Mouse (Mus musculus): Measurements from ENCODE around the gene Trpv3. TPM values are rescaled to one million over a fixed set of nuclear protein-coding genes. Genes with fewer than 3 reads are reported as not detected.
A peak's percentile ranks its signal among the peaks of the same experiment; 100 is the strongest.

The Trpv3 gene
- 0.19 and 0.46 TPM in 2 replicates for polyA plus RNA-seq (2012; rRNA removed)

DNA sequence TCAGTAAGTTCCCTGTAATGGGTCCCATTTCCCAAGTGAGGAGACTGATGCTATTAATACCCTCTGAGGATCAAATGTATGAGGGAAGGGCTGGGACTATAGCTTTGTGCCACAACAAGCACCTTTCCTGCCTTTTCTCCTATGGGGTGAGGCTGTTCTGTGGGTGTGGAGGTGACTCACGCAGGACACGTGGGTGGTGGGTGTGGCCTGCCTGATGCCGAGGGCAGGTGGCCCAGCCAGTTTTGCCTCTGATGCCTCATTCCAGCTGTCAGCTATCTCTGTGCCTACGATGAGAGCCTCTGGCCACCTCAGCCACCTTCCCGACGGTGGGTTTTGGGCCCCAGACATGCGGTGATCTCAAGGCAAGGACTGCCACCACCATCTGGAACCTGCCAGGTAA, at the start of gene Trpv3:
Trpv3 (plus strand) TSS at position 122 of the 400 bp plus-strand sequence.
- Histone ChIP-seq H3K27me3 (ENCODE audit: control insufficient read depth, insufficient read depth, low read length) (no peaks in the 10 kb centered on the region), H3K27ac (ENCODE audit: insufficient read depth, low read length) (no peak within 1 kb of the TSS), H3K4me1 (ENCODE audit: control insufficient read depth, insufficient read depth, low read length) (no peaks in the 10 kb centered on the region), H3K4me3 (replicated peaks; ENCODE audit: insufficient read depth, low read depth, low read length) (no peak within 1 kb of the TSS)
- DNase-seq: no peak
- no peak for TF ChIP-seq CTCF (IDR thresholded peaks at IDR 0.05; ENCODE audit: borderline replicate concordance, insufficient read depth, low read depth, low read length)
- TF ChIP-seq POLR2A (IDR thresholded peaks at IDR 0.05; ENCODE audit: borderline replicate concordance, insufficient read depth, low read length): no peak
- 88% methylated on average over 7 of the region's 7 CpGs for WGBS

DNA sequence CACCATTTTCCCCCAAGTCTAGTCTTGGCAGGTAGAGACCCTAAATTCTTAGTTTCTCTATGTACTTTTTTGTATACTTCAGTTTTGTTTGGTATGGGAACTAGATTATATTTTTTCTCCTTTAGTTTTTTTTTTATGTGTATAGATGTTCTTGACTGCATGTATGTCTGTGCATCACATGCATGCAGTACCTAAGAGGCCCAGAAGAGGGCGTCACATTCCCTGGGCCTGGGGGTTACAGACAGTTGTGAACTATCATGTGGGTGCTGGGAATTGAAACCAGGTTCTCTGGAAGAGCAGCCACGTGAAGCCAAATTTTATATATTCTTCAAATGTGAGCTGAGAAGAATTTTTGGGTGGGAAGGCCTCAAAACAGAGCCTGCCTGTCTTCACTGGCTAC, 47.5 kb upstream of the Trpv3 start:
- Histone ChIP-seq H3K27me3 (ENCODE audit: control insufficient read depth, insufficient read depth, low read length) (no peaks in the 10 kb centered on the region), H3K4me3 (replicated peaks; ENCODE audit: insufficient read depth, low read depth, low read length) (no peak overlapping the region), H3K27ac (ENCODE audit: insufficient read depth, low read length) (no peak overlapping the region), H3K4me1 (ENCODE audit: control insufficient read depth, insufficient read depth, low read length) (no peaks in the 10 kb centered on the region)
- DNase-seq: no peak
- no peak for TF ChIP-seq CTCF (IDR thresholded peaks at IDR 0.05; ENCODE audit: borderline replicate concordance, insufficient read depth, low read depth, low read length)
- no peak for TF ChIP-seq POLR2A (IDR thresholded peaks at IDR 0.05; ENCODE audit: borderline replicate concordance, insufficient read depth, low read length)
- WGBS: 74% methylated on average over 2 of the region's 2 CpGs

DNA sequence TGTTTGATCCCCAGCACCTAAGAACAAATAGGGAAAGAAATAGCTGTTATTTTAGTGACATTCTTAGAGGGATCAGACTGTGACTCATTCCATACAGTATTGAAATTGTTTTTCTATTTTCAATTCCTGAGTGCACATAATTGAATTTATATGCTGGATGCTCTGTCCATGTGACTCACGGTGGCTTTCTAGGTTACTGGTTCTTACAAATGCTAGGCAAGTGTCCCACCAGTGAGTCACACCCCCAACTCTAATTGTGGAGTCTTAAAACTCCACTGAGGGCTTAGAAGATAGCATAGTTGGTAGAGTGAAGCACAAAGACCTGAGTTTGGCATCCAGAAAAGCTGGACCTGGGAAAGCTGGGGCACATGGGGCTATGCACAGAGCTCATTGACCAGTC, 46.5 kb upstream of the Trpv3 start:
- H3K27ac ChIP-seq (ENCODE audit: insufficient read depth, low read length): no peak overlapping the region
- no peaks in the 10 kb centered on the region for H3K27me3 ChIP-seq (ENCODE audit: control insufficient read depth, insufficient read depth, low read length)
- no peaks in the 10 kb centered on the region for H3K4me1 ChIP-seq (ENCODE audit: control insufficient read depth, insufficient read depth, low read length)
- TF ChIP-seq POLR2A (IDR thresholded peaks at IDR 0.05; ENCODE audit: borderline replicate concordance, insufficient read depth, low read length): no peak
- TF ChIP-seq CTCF (IDR thresholded peaks at IDR 0.05; ENCODE audit: borderline replicate concordance, insufficient read depth, low read depth, low read length): no peak
- DNase-seq: no peak
- WGBS: 84% methylated on average over 1 of the region's 1 CpGs
- no peak overlapping the region for H3K4me3 ChIP-seq (replicated peaks; ENCODE audit: insufficient read depth, low read depth, low read length)

DNA sequence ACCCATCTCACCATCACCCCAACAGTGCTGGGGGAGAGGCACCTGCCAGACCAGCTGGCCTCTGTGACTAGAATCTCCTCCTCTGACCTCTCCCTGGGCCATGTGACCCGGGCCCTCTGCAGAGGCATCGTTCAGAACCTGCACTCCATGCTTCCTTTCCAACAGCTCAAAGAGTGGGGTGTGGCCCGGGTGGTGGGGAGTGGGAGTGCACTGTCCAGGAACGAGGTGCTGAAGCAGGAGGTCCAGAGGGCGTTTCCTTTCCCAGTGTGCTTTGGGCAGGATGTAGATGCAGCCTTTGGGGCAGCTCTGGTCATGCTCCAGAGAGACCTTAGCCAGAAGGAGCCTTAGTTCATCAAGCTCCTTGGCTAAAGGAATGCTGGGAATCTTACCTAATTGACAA, 44.3 kb upstream of the Trpv3 start:
- TF ChIP-seq CTCF (IDR thresholded peaks at IDR 0.05; ENCODE audit: borderline replicate concordance, insufficient read depth, low read depth, low read length) (no peak), POLR2A (IDR thresholded peaks at IDR 0.05; ENCODE audit: borderline replicate concordance, insufficient read depth, low read length) (no peak)
- Histone ChIP-seq H3K27me3 (ENCODE audit: control insufficient read depth, insufficient read depth, low read length) (no peaks in the 10 kb centered on the region), H3K4me1 (ENCODE audit: control insufficient read depth, insufficient read depth, low read length) (no peaks in the 10 kb centered on the region), H3K4me3 (replicated peaks; ENCODE audit: insufficient read depth, low read depth, low read length) (no peak overlapping the region), H3K27ac (ENCODE audit: insufficient read depth, low read length) (no peak overlapping the region)
- 46% methylated on average over 5 of the region's 5 CpGs for WGBS
- no peak for DNase-seq

DNA sequence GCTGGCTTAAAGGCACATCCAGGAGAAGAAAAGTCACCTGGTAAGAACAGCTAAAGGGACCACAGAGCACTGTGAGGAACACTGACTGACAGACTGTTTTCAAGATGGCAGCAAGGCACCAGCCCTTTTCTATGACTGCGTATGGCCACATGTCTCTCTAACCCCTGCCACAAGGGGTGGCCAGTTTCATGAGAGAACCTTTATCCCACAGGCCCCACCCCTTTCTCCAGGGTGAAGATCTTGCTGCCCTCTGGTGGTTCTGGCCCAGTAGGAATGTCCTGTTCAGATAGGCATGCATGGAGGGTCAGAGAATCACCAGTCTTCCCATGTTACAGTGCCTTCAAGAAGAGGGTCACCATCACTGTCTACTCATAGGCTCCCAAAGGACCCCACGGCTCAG, 43.2 kb upstream of the Trpv3 start:
- TF ChIP-seq CTCF (IDR thresholded peaks at IDR 0.05; ENCODE audit: borderline replicate concordance, insufficient read depth, low read depth, low read length) (peak; percentile 34), POLR2A (IDR thresholded peaks at IDR 0.05; ENCODE audit: borderline replicate concordance, insufficient read depth, low read length) (no peak)
- no peak overlapping the region for H3K27ac ChIP-seq (ENCODE audit: insufficient read depth, low read length)
- no peaks in the 10 kb centered on the region for H3K27me3 ChIP-seq (ENCODE audit: control insufficient read depth, insufficient read depth, low read length)
- H3K4me1 ChIP-seq (ENCODE audit: control insufficient read depth, insufficient read depth, low read length): no peaks in the 10 kb centered on the region
- peak in 1 of 2 experiments; percentile 4 for DNase-seq
- no peak overlapping the region for H3K4me3 ChIP-seq (replicated peaks; ENCODE audit: insufficient read depth, low read depth, low read length)
- 77% methylated on average over 2 of the region's 2 CpGs for WGBS

DNA sequence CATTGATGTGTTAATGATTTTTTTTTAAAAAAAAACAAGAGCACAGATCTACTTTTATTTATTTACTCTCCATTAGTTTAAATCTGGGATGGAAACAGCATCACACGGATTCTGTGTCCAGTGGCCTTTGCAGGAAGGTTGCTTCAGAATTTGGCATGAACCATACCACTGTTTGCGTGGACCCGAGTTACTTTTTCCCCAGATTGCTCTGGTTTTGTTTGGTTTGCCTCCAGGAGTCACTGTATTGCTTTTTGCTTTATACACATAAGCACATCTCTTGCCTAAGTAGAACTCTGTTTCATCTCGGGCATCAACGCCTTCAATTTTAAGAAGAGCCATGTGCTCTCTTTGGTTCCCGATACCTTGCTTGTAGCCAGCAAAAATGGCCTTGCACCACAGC, 41.3 kb upstream of the Trpv3 start:
- DNase-seq: no peak
- Histone ChIP-seq H3K27ac (ENCODE audit: insufficient read depth, low read length) (no peak overlapping the region), H3K4me3 (replicated peaks; ENCODE audit: insufficient read depth, low read depth, low read length) (no peak overlapping the region), H3K27me3 (ENCODE audit: control insufficient read depth, insufficient read depth, low read length) (no peaks in the 10 kb centered on the region), H3K4me1 (ENCODE audit: control insufficient read depth, insufficient read depth, low read length) (no peaks in the 10 kb centered on the region)
- WGBS: 92% methylated on average over 6 of the region's 6 CpGs
- TF ChIP-seq CTCF (IDR thresholded peaks at IDR 0.05; ENCODE audit: borderline replicate concordance, insufficient read depth, low read depth, low read length): no peak
- TF ChIP-seq POLR2A (IDR thresholded peaks at IDR 0.05; ENCODE audit: borderline replicate concordance, insufficient read depth, low read length): no peak

DNA sequence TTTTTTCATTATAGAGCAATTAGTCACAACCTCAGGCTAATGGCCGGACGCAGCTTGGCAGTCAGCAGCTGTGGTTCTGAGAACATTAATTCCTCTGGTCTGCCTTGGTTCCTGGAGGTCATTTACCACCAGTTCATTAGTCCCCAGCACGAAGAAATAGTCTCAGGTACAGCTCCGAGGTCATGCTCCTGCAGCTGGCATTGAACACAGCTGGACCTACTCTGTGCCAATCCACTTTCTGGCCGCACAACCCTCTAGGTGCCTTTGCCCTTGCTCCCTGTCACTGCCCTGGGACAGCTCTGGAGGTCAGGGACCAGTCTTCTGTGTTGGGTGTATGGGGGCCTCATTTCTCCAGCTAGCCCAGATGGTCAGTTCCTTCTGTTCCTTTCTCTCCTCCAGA, 38.3 kb upstream of the Trpv3 start:
- Histone ChIP-seq H3K4me1 (ENCODE audit: control insufficient read depth, insufficient read depth, low read length) (no peaks in the 10 kb centered on the region), H3K27me3 (ENCODE audit: control insufficient read depth, insufficient read depth, low read length) (no peaks in the 10 kb centered on the region), H3K27ac (ENCODE audit: insufficient read depth, low read length) (no peak overlapping the region), H3K4me3 (replicated peaks; ENCODE audit: insufficient read depth, low read depth, low read length) (no peak overlapping the region)
- TF ChIP-seq CTCF (IDR thresholded peaks at IDR 0.05; ENCODE audit: borderline replicate concordance, insufficient read depth, low read depth, low read length) (no peak), POLR2A (IDR thresholded peaks at IDR 0.05; ENCODE audit: borderline replicate concordance, insufficient read depth, low read length) (no peak)
- DNase-seq: no peak
- WGBS: 82% methylated on average over 5 of the region's 5 CpGs

DNA sequence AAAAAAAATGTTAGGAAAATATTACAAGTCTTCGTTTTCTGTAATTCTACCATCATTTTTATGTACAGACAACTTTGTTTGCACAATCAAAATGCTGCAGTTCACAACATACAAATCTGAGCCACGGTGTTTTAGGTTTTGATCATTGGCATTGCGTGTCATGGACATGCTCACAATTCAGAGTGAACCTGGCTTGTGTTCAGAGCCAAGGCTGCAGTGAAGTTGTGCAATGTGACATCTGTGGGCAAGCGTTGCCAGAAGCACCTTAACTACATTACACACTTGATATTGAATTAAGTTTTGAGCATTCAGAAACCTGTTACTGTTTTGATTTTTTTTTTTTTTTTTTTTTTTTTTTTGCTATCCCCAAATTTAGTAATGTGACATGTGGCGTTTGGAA, 37.1 kb upstream of the Trpv3 start:
- 79% methylated on average over 5 of the region's 5 CpGs for WGBS
- TF ChIP-seq CTCF (IDR thresholded peaks at IDR 0.05; ENCODE audit: borderline replicate concordance, insufficient read depth, low read depth, low read length) (no peak), POLR2A (IDR thresholded peaks at IDR 0.05; ENCODE audit: borderline replicate concordance, insufficient read depth, low read length) (no peak)
- Histone ChIP-seq H3K4me1 (ENCODE audit: control insufficient read depth, insufficient read depth, low read length) (no peaks in the 10 kb centered on the region), H3K27me3 (ENCODE audit: control insufficient read depth, insufficient read depth, low read length) (no peaks in the 10 kb centered on the region), H3K4me3 (replicated peaks; ENCODE audit: insufficient read depth, low read depth, low read length) (no peak overlapping the region), H3K27ac (ENCODE audit: insufficient read depth, low read length) (no peak overlapping the region)
- DNase-seq: no peak
